Mouse (Mus musculus) midbrain, embryonic 16.5 days (tissue): Measurements from ENCODE around the gene Gpr87. TPM values are rescaled to one million over a fixed set of nuclear protein-coding genes. Genes with fewer than 3 reads are reported as not detected.

Experiments
- ATAC-seq: fragments of 200-750 bp; cut with Nextera tagmentation; 2 replicates; pipeline ENCODE4 v1.8.0; 2017; ENCODE audit warnings: moderate TSS enrichment
- H3K27ac ChIP-seq: fragments of 300-500 bp; sonication (generic); 2 replicates; pipeline ENCODE4 v1.5.1; 2014; ENCODE audit warnings: mild to moderate bottlenecking, low read length, mixed read lengths
- H3K27me3 ChIP-seq: fragments of 300-500 bp; sonication (generic); 2 replicates; pipeline ENCODE4 v1.6.1; 2014; ENCODE audit warnings: low read depth, low read length, mixed read lengths; ENCODE audit not compliant: control insufficient read depth, insufficient read depth
- H3K36me3 ChIP-seq: fragments of 300-500 bp; sonication (generic); 2 replicates; pipeline ENCODE4 v1.6.1; 2014; ENCODE audit warnings: mild to moderate bottlenecking, low read length, moderate library complexity, mixed read lengths; ENCODE audit not compliant: control insufficient read depth, insufficient read depth
- H3K4me1 ChIP-seq: fragments of 300-500 bp; sonication (generic); 2 replicates; pipeline ENCODE4 v1.6.1; 2014; ENCODE audit warnings: mild to moderate bottlenecking, low read length, mixed read lengths; ENCODE audit not compliant: control insufficient read depth, insufficient read depth
- H3K4me2 ChIP-seq: fragments of 300-500 bp; sonication (generic); 2 replicates; pipeline ENCODE4 v1.6.1; 2014; ENCODE audit warnings: mild to moderate bottlenecking, low read length, mixed read lengths
- H3K4me3 ChIP-seq: fragments of 300-500 bp; sonication (generic); 2 replicates; pipeline ENCODE4 v1.5.1; 2014; ENCODE audit warnings: low read depth, mild to moderate bottlenecking, low read length, moderate library complexity, mixed read lengths
- H3K9ac ChIP-seq: fragments of 300-500 bp; sonication (generic); 2 replicates; pipeline ENCODE4 v1.6.1; 2014; ENCODE audit warnings: low read depth, low read length, mixed read lengths
- H3K9me3 ChIP-seq: fragments of 300-500 bp; sonication (generic); replicated peaks from 2 replicates; pipeline ENCODE4 v1.6.1; 2014; ENCODE audit warnings: mild to moderate bottlenecking, low read length, mixed read lengths; ENCODE audit not compliant: control insufficient read depth, poor library complexity, severe bottlenecking
- WGBS: fragments of 180-500 bp; shearing (Covaris S2); extraction: QIAGEN DNeasy Blood & Tissue Kit; methylation state at CpG from one replicate; pipeline ENCODE4 v1.1.7; 2014; 5-methylcytosine and 5-hydroxymethylcytosine counted together
- polyA plus RNA-seq: library from polyadenylated mRNA; unstranded; fragments of >200 nt; fragmentation: Nextera tagmentation; extraction: Ambion mirVana; gene quantifications from 2 replicates; pipeline ENCODE4 v1.2.1, GENCODE M21; 2015

Gpr87 gene
- polyA plus RNA-seq, 1 experiment from 2014 or later, result not detected

- no peak overlapping the region for H3K27ac ChIP-seq
- H3K9ac ChIP-seq, result no peak overlapping the region
- H3K4me1 ChIP-seq, result no peaks in the 10 kb centered on the region
- no peak overlapping the region for H3K4me2 ChIP-seq
- H3K27me3 ChIP-seq, result no peaks in the 10 kb centered on the region
- H3K36me3 ChIP-seq, result no peaks in the 10 kb centered on the region
- no peak overlapping the region for H3K4me3 ChIP-seq
- H3K9me3 ChIP-seq, result no peaks in the 10 kb centered on the region
- 77% methylated on average over 12 of the region's 12 CpGs for WGBS
- ATAC-seq, result no peak
These were observed 55.9 kb downstream of the Gpr87 start for GRCm38 (mm10) chr3:59138946-59139468.

DNA sequence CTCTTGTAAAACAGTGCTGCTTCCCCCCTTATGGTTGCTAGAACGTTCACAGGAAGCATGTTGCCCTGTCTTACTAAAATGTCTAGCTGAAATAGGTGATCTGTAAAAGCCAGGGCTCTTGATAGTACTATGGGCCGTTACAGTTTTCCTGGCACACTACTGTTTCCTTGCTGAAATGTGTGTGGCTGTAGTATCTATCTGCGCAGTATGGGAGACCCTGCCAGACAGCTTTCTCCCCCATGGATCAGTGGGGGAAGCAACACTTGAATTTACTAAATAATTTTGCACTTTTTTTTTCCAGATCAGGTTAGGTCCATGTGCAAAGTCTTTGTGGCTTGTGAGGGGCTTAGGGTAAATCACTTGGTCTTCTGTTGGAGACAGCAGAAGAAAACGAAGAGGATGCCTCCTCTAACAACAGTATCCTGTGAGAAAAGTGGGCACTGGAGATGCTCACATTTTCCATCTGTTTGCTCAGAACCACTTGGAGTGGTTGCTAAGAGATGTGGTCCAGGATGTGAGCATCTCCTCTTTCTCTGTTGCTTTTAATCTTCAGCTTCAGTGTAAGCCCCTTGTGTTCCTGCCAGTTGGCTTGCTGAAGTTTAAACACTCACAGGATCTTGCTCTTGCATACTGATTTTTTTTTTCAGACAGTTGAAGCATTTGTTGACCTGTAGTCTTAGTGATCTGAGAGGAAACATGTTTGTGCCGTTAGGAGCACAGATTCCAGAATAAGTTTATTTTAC is 58.8 kb downstream of the Gpr87 start:
- Histone ChIP-seq H3K9me3 (no peaks in the 10 kb centered on the region), H3K4me2 (no peak overlapping the region), H3K27ac (no peak overlapping the region), H3K36me3 (no peaks in the 10 kb centered on the region), H3K4me3 (no peak overlapping the region), H3K27me3 (no peaks in the 10 kb centered on the region), H3K9ac (no peak overlapping the region), H3K4me1 (no peaks in the 10 kb centered on the region)
- 75% methylated on average over 5 of the region's 5 CpGs for WGBS
- ATAC-seq, result peak; percentile 39; the same call in 1 of the 2 replicates

DNA sequence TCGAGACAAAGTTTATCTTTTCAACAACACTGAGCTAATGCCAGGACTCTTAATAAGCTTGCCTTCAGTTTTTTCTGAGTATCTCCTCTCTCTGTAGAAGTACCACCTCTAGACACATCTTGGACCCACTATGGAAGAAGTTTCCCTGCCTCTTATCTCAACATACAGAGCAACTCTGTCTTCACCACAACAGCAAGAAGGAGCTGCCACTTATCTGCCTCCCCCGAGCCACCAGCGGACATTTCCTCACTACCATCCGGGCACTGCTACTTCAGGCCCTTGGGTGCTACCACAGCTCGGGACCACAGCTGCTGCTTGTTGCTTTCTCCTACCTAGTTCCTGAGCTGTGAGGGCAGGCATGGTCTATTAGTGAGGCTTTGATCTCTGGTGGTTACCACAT is 61.7 kb downstream of the Gpr87 start:
- Histone ChIP-seq H3K4me1 (no peaks in the 10 kb centered on the region), H3K27ac (no peak overlapping the region), H3K4me3 (no peak overlapping the region), H3K9ac (no peak overlapping the region), H3K4me2 (no peak overlapping the region), H3K9me3 (no peaks in the 10 kb centered on the region), H3K27me3 (no peaks in the 10 kb centered on the region), H3K36me3 (no peaks in the 10 kb centered on the region)
- no peak for ATAC-seq
- WGBS, result 93% methylated on average over 5 of the region's 5 CpGs

- H3K4me1 ChIP-seq, result no peaks in the 10 kb centered on the region
- WGBS, result 89% methylated on average over 4 of the region's 4 CpGs
- H3K36me3 ChIP-seq, result no peaks in the 10 kb centered on the region
- no peak overlapping the region for H3K27ac ChIP-seq
- no peak overlapping the region for H3K4me3 ChIP-seq
- H3K9ac ChIP-seq, result no peak overlapping the region
- ATAC-seq, result no peak
- no peaks in the 10 kb centered on the region for H3K9me3 ChIP-seq
- no peaks in the 10 kb centered on the region for H3K27me3 ChIP-seq
- no peak overlapping the region for H3K4me2 ChIP-seq
These were observed 62.9 kb downstream of the Gpr87 start for GRCm38 (mm10) chr3:59131966-59132365.

DNA sequence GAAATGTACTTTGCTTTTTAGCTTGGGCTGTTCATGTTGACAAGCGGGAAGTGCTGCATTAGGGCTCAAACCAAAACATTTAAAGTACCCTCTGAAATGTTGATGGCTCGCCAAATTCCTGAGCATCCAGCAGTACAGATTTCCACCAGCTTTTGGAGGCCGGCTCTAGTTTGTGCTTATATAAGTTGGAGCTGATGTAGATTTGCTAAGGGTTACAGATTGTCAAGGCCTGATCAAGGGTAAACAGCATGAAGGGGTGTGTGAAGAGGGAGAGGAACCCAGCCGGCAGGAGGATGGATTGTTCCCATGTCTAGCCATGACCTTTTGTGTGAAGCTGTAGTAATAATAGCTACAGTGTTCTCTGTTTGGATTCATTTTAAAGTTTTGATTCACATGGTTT is 63.8 kb downstream of the Gpr87 start:
- Histone ChIP-seq H3K9me3 (no peaks in the 10 kb centered on the region), H3K4me3 (no peak overlapping the region), H3K27ac (no peak overlapping the region), H3K4me2 (no peak overlapping the region), H3K9ac (no peak overlapping the region), H3K36me3 (no peaks in the 10 kb centered on the region), H3K27me3 (no peaks in the 10 kb centered on the region), H3K4me1 (no peaks in the 10 kb centered on the region)
- ATAC-seq, result no peak
- 80% methylated on average over 4 of the region's 4 CpGs for WGBS

DNA sequence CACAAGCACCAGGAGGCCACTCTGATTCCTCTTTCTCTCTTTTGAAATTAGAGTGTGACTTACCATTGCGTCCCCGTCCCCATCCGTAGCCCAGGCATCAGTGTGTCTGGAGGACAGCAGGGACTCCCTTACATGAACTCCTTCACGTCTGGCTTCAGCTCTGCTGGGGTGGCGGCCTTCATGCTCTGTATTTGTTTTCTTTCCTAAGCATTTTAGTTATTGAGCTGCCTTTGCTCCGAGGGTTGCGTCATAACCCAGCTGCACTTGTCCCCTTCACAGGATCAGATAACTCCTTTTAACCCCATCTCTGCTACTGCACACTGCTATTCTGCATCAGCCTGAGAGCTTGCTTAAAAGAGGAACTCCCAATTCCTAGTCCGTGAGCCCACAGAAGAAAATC is 64.5 kb downstream of the Gpr87 start:
- no peak overlapping the region for H3K4me3 ChIP-seq
- no peak for ATAC-seq
- WGBS, result 62% methylated on average over 8 of the region's 8 CpGs

DNA sequence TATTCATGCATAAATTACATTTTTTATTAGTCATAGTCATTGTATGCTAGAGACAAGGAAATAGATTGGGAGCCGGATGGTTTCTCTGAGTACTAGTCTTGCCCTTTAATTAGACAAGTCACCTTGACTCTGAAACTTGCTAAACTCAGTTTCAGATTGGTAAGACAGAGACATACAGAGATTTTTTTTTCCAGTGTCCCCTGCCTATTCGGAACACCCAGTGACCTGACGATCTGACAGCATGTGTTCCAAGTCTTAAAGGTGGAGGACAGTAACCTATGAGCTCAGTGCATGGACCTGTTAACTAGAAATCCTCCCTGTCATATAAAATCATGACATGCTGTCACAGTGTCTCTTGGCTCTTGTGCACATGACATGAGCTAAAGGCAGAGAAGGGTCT is 65.4 kb downstream of the Gpr87 start:
- Histone ChIP-seq H3K4me1 (no peaks in the 10 kb centered on the region), H3K27me3 (no peaks in the 10 kb centered on the region), H3K9ac (no peak overlapping the region), H3K9me3 (no peaks in the 10 kb centered on the region), H3K4me2 (no peak overlapping the region), H3K36me3 (no peaks in the 10 kb centered on the region), H3K27ac (no peak overlapping the region), H3K4me3 (no peak overlapping the region)
- WGBS, result 91% methylated on average over 3 of the region's 3 CpGs
- no peak for ATAC-seq

More for the DNA sequence above, 64.5 kb downstream of the Gpr87 start:
- Histone ChIP-seq H3K27ac (no peak overlapping the region), H3K9me3 (no peaks in the 10 kb centered on the region), H3K4me1 (no peaks in the 10 kb centered on the region), H3K9ac (no peak overlapping the region), H3K4me2 (no peak overlapping the region), H3K36me3 (no peaks in the 10 kb centered on the region), H3K27me3 (no peaks in the 10 kb centered on the region)

Other genes starting within 250 kb of the Gpr87 start
- 4.5 and 4.6 TPM in 2 replicates for gene Med12l, start 189.3 kb downstream of the Gpr87 start, polyA plus RNA-seq
- gene Gpr171, start 93.3 kb downstream of the Gpr87 start, polyA plus RNA-seq, result 1.2 and 1.5 TPM in 2 replicates
- 4.0 and 4.7 TPM in 2 replicates for gene P2ry14, start 41.5 kb downstream of the Gpr87 start, polyA plus RNA-seq
- 1.2 and 1.5 TPM in 2 replicates for gene P2ry13, start 15.8 kb upstream of the Gpr87 start, polyA plus RNA-seq
- 4.9 and 6.4 TPM in 2 replicates for gene P2ry12, start 67.8 kb upstream of the Gpr87 start, polyA plus RNA-seq
- 2.9 and 3.1 TPM in 2 replicates for gene Igsf10, start 149.3 kb upstream of the Gpr87 start, polyA plus RNA-seq